Comparison of ENCODE assay signal across 24 mouse cellular contexts in genomic region chr1:80202314-80202713, GRCm38 (mm10). TPM values are rescaled to one million over a fixed set of nuclear protein-coding genes. Genes with fewer than 3 reads are reported as not detected.
"Had no signal": no experiment of that assay in that cellular context is flagged by ENCODE, and none has a peak within 500 bp of the region (broad histone marks: within the 10 kb centered on the region; RNA-seq: fewer than 3 reads in every experiment).

No protein-coding gene starts in this region.

- H3K27ac ChIP-seq: lung, embryonic 15.5 days; macrophage; midbrain, embryonic 10.5 days; midbrain, embryonic 12.5 days; neural tube, embryonic 13.5 days; neural tube, embryonic 15.5 days had no signal

- H3K4me3 ChIP-seq: lung, embryonic 15.5 days; midbrain, embryonic 10.5 days; midbrain, embryonic 12.5 days; myocyte; neural tube, embryonic 13.5 days; neural tube, embryonic 15.5 days had no signal

- H3K9ac ChIP-seq: lung, embryonic 15.5 days; midbrain, embryonic 12.5 days; neural tube, embryonic 13.5 days; neural tube, embryonic 15.5 days had no signal

- H3K36me3 ChIP-seq: lung, embryonic 15.5 days; midbrain, embryonic 10.5 days; midbrain, embryonic 12.5 days; neural tube, embryonic 13.5 days; neural tube, embryonic 15.5 days had no signal

- ATAC-seq: lung, postnatal 0 days; midbrain, embryonic 16.5 days had no signal

- H3K4me1 ChIP-seq: lung, embryonic 15.5 days; midbrain, embryonic 12.5 days; neural tube, embryonic 13.5 days; neural tube, embryonic 15.5 days had no signal

- DNase-seq: lung, adult 2 months; lung, postnatal 14 days; lung, postnatal 36 days; midbrain, embryonic 14.5 days; retina, postnatal 1 day; right cerebral cortex, adult 18-20 months; right cerebral cortex, postnatal 25 days; right cerebral cortex, postnatal 4 days; spleen, adult 18-20 months; thymus, adult 18-20 months; thymus, postnatal 14 days; thymus, postnatal 36 days had no signal

- H3K27me3 ChIP-seq: lung, embryonic 15.5 days; midbrain, embryonic 12.5 days; neural tube, embryonic 13.5 days; neural tube, embryonic 15.5 days had no signal

- H3K9me3 ChIP-seq: lung, embryonic 15.5 days; midbrain, embryonic 10.5 days; midbrain, embryonic 12.5 days; neural tube, embryonic 13.5 days; neural tube, embryonic 15.5 days had no signal

RNA-seq across cellular contexts. Expression of gene Fam124b, which starts 16.0 kb away (rescaled TPM):
- total RNA-seq: megakaryocyte, adult 5-6 weeks; megakaryocyte-erythroid progenitor cell, adult 5-6 weeks had no signal
- polyA plus RNA-seq: macrophage; small intestine, adult 2 months had no signal
